Mouse (Mus musculus) heart, adult 2 months (tissue): ENCODE measurements around the gene Map1lc3b. TPM values are rescaled to one million over a fixed set of nuclear protein-coding genes. Genes with fewer than 3 reads are reported as not detected.
A peak's percentile ranks its signal among the peaks of the same experiment; 100 is the strongest.
"Not testable (repeated sequence)": the region's sequence is repeated elsewhere in the genome, so short reads cannot be mapped to it uniquely, and the experiment has no call there.

Experiments
- DNase-seq, 2 experiments: peaks; one replicate each; pipeline ENCODE4 v3.0.0; 2021
- H3K27ac ChIP-seq: fragments of 200-600 bp; 2 replicates; pipeline ENCODE4 v1.8.1; 2022
- H3K27me3 ChIP-seq: fragments of 200-500 bp; 2 replicates; pipeline ENCODE4 v1.6.1; 2012; ENCODE audit warnings: mild to moderate bottlenecking, low read length, inconsistent platforms, mixed read lengths; ENCODE audit not compliant: control insufficient read depth, insufficient read depth
- H3K36me3 ChIP-seq: fragments of 200-500 bp; 2 replicates; pipeline ENCODE4 v1.6.1; 2012; ENCODE audit warnings: low read length, inconsistent platforms; ENCODE audit not compliant: control insufficient read depth, insufficient read depth
- H3K4me1 ChIP-seq: fragments of 200-500 bp; 2 replicates; pipeline ENCODE4 v1.6.1; 2011; ENCODE audit warnings: low read length; ENCODE audit not compliant: control insufficient read depth, insufficient read depth
- H3K4me3 ChIP-seq: fragments of 200-600 bp; 2 replicates; pipeline ENCODE4 v1.8.1; 2022
- H3K79me2 ChIP-seq: fragments of 200-500 bp; replicated peaks from 2 replicates; pipeline ENCODE4 v1.6.1; 2012; ENCODE audit warnings: mild to moderate bottlenecking, inconsistent platforms, low read length, moderate library complexity, mixed read lengths; ENCODE audit not compliant: control insufficient read depth, insufficient read depth
- H3K9ac ChIP-seq: fragments of 200-500 bp; 2 replicates; pipeline ENCODE4 v1.6.1; 2012; ENCODE audit warnings: low read depth, mild to moderate bottlenecking, control low read depth, inconsistent platforms, low read length, mixed read lengths
- CTCF ChIP-seq: fragments of 200-600 bp; IDR thresholded peaks from 2 replicates; pipeline ENCODE4 v1.8.1; 2022; ENCODE audit warnings: antibody characterized with exemption, mild to moderate bottlenecking, moderate library complexity
- EP300 ChIP-seq: fragments of 200-500 bp; IDR thresholded peaks from 2 replicates; pipeline ENCODE4 v1.6.1; 2011; ENCODE audit warnings: low read depth, low read length, control low read depth; ENCODE audit not compliant: insufficient read depth
- POLR2A ChIP-seq: fragments of 200-500 bp; IDR thresholded peaks from 2 replicates; pipeline ENCODE4 v1.6.1; 2011; ENCODE audit warnings: mild to moderate bottlenecking, low read depth, low read length, control low read depth; ENCODE audit not compliant: insufficient read depth
- WGBS: fragments of 180-500 bp; shearing (Covaris S2); methylation state at CpG from one replicate; pipeline ENCODE4 v1.1.7; 2018; 5-methylcytosine and 5-hydroxymethylcytosine counted together
- intact Hi-C: fragments of 180-260 bp; cut with DNase I; formaldehyde crosslinking; loops from one replicate; pipeline ENCODE4 v1.15.1; 2025
- polyA plus RNA-seq: library from polyadenylated mRNA; depleted of rRNA; stranded (reverse); fragments of >200 nt; gene quantifications from 2 replicates; pipeline ENCODE4 v1.2.3, GENCODE M21; 2012
- total RNA-seq, 2 experiments: library from RNA; stranded (reverse); gene quantifications; 2 replicates each; pipeline ENCODE4 v1.2.3; 2021

Map1lc3b gene
- total and polyA plus RNA-seq, 3 experiments: 129 to 277 (median 235) TPM

DNA sequence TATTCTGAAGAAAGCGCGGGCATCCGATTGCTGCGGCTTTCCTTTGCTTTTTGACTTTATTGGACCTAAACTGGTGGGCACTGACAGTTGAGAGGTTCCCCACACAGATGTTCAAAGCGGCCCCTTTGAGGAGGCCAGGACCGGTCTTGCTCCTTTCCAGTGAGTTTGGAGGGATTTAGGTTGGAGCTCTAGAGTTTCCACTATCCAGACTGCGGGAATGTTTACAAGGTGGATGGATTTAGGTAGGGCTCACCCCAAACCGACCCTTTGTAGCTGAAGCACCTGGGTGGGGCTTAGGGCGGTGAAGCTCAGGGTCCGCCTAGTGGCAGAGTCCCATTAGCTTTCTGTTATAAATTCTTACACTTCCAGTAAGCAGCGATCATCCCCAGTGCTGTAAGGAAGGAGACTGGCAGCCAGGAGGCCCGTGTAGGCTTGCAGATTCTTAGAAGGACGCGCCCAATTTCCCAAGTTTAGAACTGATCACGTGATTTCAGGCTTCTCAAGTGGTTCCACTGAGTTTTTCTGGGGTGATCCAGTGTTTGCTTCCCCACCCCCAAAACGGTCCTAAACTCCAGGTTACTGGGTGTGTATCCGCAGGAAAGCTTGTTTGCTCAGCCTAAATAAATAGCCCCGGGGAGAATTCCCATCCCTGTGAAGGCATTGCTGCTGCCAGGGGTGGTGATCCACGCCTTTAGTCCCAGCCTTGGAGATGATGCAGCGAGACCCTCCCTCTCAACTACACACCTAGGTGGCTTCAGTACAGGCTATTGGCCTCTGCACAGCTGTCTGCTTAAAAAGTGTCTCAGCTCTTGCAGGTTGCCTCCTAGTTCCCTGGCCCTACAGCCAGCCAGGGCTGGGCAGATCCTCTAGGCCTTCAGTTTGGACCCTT lies 1.3 kb downstream of the Map1lc3b start:
- TF ChIP-seq POLR2A (no peak), CTCF (peak; percentile 71), EP300 (no peak)
- Histone ChIP-seq H3K79me2 (peaks cover 9% of the 10 kb centered on the region), H3K9ac (peak overlapping the region; percentile 97), H3K36me3 (peaks cover 5% of the 10 kb centered on the region; the same call in 1 of the 2 replicates), H3K4me1 (peaks cover 26% of the 10 kb centered on the region), H3K4me3 (peak overlapping the region; percentile 82), H3K27me3 (no peaks in the 10 kb centered on the region), H3K27ac (peak overlapping the region; percentile 99)
- intact Hi-C loops: no loop called here
- 12% methylated on average over 20 of the region's 20 CpGs for WGBS
- DNase-seq: peak; percentile 54

DNA sequence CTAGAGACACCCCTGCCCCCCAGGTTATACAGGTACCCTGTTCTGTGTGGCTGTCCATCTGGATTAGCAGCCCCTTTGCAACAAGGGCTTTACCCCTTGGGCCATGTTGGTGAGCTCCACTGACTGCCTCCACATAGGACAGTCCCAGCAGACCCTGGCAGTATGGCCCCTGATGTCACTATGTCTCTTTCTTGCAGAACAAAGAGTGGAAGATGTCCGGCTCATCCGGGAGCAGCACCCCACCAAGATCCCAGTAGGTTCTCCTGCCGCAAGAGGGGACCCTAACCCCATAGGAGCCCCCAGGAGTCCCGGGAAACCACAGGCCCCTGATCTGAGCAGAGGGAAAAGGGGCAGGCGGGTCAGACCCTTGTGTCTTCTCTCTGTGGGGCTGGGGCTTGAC lies 3.1 kb downstream of the Map1lc3b start:
- H3K4me1 ChIP-seq: peaks cover 26% of the 10 kb centered on the region
- H3K79me2 ChIP-seq: peaks cover 9% of the 10 kb centered on the region
- H3K9ac ChIP-seq: no peak overlapping the region
- peak overlapping the region; percentile 32; the same call in 1 of the 2 replicates for H3K27ac ChIP-seq
- DNase-seq: peak in 1 of 2 experiments; percentile 20
- WGBS: 84% methylated on average over 5 of the region's 5 CpGs
- intact Hi-C loops: no loop called here
- TF ChIP-seq CTCF: no peak
- no peak for TF ChIP-seq POLR2A
- TF ChIP-seq EP300: no peak
- H3K27me3 ChIP-seq: no peaks in the 10 kb centered on the region
- H3K4me3 ChIP-seq: no peak overlapping the region; the same call in 1 of the 2 replicates
- H3K36me3 ChIP-seq: peaks cover 5% of the 10 kb centered on the region; the same call in 1 of the 2 replicates

DNA sequence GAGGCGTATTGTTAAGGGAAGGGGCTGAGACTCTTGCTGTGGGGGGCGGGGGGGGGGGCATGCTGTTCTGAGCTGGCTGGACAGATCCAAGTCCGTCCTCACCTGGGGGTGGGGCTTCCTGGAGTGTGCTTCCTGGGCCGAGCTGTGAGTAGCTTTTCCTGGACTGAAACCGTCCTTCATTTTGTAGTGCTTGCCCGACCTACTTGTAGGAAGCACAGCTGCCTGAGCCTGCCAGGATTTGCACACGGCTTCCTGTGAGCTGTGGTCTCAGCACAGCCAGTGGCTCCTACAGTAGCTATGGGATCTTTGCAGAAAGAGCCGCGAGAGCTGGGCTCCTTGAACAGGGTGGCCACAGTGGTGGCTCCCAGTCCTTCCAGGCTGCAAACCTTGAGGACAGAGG lies 3.8 kb downstream of the Map1lc3b start:
- no peaks in the 10 kb centered on the region for H3K27me3 ChIP-seq
- intact Hi-C loops: no loop called here
- no peak overlapping the region for H3K9ac ChIP-seq
- 25% methylated on average over 9 of the region's 9 CpGs for WGBS
- H3K4me1 ChIP-seq: peaks cover 26% of the 10 kb centered on the region
- TF ChIP-seq EP300: 0 out of 2 replicates have a peak, but pooled peaks have one; percentile 42
- no peak for TF ChIP-seq POLR2A
- no peak for TF ChIP-seq CTCF
- peak; percentile 62 to 69 for DNase-seq
- peaks cover 9% of the 10 kb centered on the region for H3K79me2 ChIP-seq
- peaks cover 5% of the 10 kb centered on the region; the same call in 1 of the 2 replicates for H3K36me3 ChIP-seq
- peak overlapping the region; percentile 76 for H3K27ac ChIP-seq
- H3K4me3 ChIP-seq: no peak overlapping the region

DNA sequence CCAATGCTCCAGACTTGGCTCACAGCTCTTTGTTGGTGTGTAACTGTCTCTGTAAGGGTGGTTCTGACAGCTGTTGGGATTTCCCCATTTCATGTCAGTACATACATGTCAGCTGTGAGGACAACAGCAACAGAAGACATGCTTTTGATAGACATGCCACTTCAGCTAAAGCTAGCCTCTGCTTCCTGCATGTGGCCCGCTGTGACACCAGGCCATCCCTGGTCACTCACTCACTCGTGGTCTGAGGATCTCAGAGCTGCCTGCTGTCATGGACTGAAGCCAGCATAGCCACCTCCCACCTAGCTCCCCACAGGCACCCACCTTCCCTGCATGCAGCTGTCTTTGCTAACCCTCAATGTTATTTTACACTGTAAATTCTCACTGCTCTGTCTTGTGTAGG lies 7.3 kb downstream of the Map1lc3b start:
- H3K36me3 ChIP-seq, H3K27ac ChIP-seq: not testable (repeated sequence)

DNA sequence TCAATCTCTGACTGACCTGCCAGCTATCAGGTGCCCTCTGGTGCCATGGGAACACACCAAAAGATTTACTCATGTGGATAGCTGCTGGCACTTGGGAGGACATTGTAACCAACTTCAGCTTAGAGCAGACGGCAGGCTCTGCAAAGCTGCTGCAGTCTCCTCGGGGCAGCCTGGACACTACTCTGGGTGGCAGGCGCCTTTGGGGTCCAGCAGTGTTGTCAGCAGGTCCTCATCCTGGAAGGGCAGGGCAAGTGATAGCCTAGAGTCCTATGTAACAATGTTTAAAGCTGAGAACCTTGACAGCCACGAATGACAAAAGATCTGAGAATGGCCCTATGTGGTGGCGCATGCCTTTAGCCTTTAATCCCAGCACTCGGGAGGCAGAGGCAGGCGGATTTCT lies 8.0 kb downstream of the Map1lc3b start:
- no peak for DNase-seq
- no peak overlapping the region for H3K4me3 ChIP-seq
- H3K79me2 ChIP-seq: no peaks in the 10 kb centered on the region; the same call in 1 of the 2 replicates
- no peak overlapping the region for H3K9ac ChIP-seq
- H3K27ac ChIP-seq: no peak overlapping the region
- peaks cover 3% of the 10 kb centered on the region; the same call in 1 of the 2 replicates for H3K36me3 ChIP-seq
- no peak for TF ChIP-seq POLR2A
- TF ChIP-seq EP300: no peak
- TF ChIP-seq CTCF: no peak
- WGBS: 86% methylated on average over 7 of the region's 7 CpGs
- H3K4me1 ChIP-seq: peaks cover 10% of the 10 kb centered on the region
- no peaks in the 10 kb centered on the region for H3K27me3 ChIP-seq
- intact Hi-C loops: loop anchor here (2.0 kb wide), 1 partner anchor 51 kb away; no protein-coding TSS in a partner anchor

More for the DNA sequence above, 7.3 kb downstream of the Map1lc3b start:
- H3K9ac ChIP-seq, DNase-seq, H3K27me3 ChIP-seq, H3K4me3 ChIP-seq, H3K79me2 ChIP-seq, intact Hi-C loops: not testable (repeated sequence)
- peaks cover 15% of the 10 kb centered on the region for H3K4me1 ChIP-seq
- WGBS: 43% methylated on average over 2 of the region's 2 CpGs

DNA sequence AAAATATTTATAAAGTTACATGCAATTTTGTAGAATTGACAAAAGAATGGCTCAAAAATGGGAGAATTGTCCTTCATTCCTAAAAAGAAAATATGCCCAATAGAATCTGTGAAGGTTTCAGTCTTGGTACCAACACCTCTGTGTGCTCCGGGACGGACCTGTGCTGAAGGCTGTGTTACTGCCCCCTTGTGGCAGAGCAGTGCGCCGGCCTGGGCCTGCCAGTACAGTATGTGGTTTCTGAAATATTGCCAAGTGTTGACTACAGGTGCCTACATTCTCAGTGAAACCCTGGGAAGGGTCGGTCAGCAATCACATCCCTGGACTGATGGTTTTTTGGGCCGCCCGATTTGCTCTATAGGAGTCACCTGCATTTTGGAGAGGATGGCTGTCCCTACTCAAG lies 8.7 kb downstream of the Map1lc3b start:
- 21% methylated on average over 7 of the region's 7 CpGs for WGBS
- Histone ChIP-seq H3K27ac (no peak overlapping the region), H3K36me3 (no peaks in the 10 kb centered on the region; the same call in 1 of the 2 replicates), H3K9ac (no peak overlapping the region), H3K4me1 (peaks cover 5% of the 10 kb centered on the region), H3K4me3 (no peak overlapping the region), H3K79me2 (no peaks in the 10 kb centered on the region), H3K27me3 (no peaks in the 10 kb centered on the region)
- TF ChIP-seq EP300: 0 out of 2 replicates have a peak, but pooled peaks have one; percentile 62
- TF ChIP-seq CTCF: no peak; the same call in 1 of the 2 replicates
- peak; percentile 81 to 82 for DNase-seq
- intact Hi-C loops: loop anchor here (2.0 kb wide), 1 partner anchor 52 kb away; no protein-coding TSS in a partner anchor
